Mouse (Mus musculus) stomach, embryonic 16.5 days (tissue): Measurements from ENCODE around the gene Fto. TPM values are rescaled to one million over a fixed set of nuclear protein-coding genes. Genes with fewer than 3 reads are reported as not detected.

Experiments used
- ATAC-seq: fragments of 200-750 bp; cut with Nextera tagmentation; 2 replicates; pipeline ENCODE4 v1.8.0; 2017; ENCODE audit warnings: moderate number of reproducible peaks, moderate TSS enrichment; ENCODE audit not compliant: insufficient read depth, low FRiP score
- H3K27ac ChIP-seq: fragments of 300-500 bp; sonication (generic); 2 replicates; pipeline ENCODE4 v1.5.1; 2014; ENCODE audit warnings: low read length
- H3K27me3 ChIP-seq: fragments of 300-500 bp; sonication (generic); 2 replicates; pipeline ENCODE4 v1.6.1; 2014; ENCODE audit warnings: low read length, control low read depth, mixed read lengths; ENCODE audit not compliant: control insufficient read depth, insufficient read depth
- H3K36me3 ChIP-seq: fragments of 300-500 bp; sonication (generic); 2 replicates; pipeline ENCODE4 v1.6.1; 2014; ENCODE audit warnings: low read length; ENCODE audit not compliant: control insufficient read depth, insufficient read depth
- H3K4me1 ChIP-seq: fragments of 300-500 bp; sonication (generic); 2 replicates; pipeline ENCODE4 v1.6.1; 2014; ENCODE audit warnings: low read length, control low read depth, mixed read lengths; ENCODE audit not compliant: control insufficient read depth, insufficient read depth
- H3K4me2 ChIP-seq: fragments of 300-500 bp; sonication (generic); 2 replicates; pipeline ENCODE4 v1.6.1; 2014; ENCODE audit warnings: low read depth, low read length, mixed read lengths
- H3K4me3 ChIP-seq: fragments of 300-500 bp; sonication (generic); replicated peaks from 2 replicates; pipeline ENCODE4 v1.5.1; 2014; ENCODE audit warnings: mild to moderate bottlenecking, low read length
- H3K9ac ChIP-seq: fragments of 300-500 bp; sonication (generic); 2 replicates; pipeline ENCODE4 v1.6.1; 2014; ENCODE audit warnings: low read length
- H3K9me3 ChIP-seq: fragments of 300-500 bp; sonication (generic); replicated peaks from 2 replicates; pipeline ENCODE4 v1.6.1; 2016; ENCODE audit warnings: low read length, control low read depth; ENCODE audit not compliant: control insufficient read depth
- WGBS: fragments of 180-500 bp; shearing (Covaris S2); extraction: QIAGEN DNeasy Blood & Tissue Kit; methylation state at CpG from one replicate; pipeline ENCODE4 v1.1.7; 2014; 5-methylcytosine and 5-hydroxymethylcytosine counted together
- polyA plus RNA-seq: library from polyadenylated mRNA; unstranded; fragments of >200 nt; fragmentation: Nextera tagmentation; extraction: Ambion mirVana; gene quantifications from 2 replicates; pipeline ENCODE4 v1.2.1, GENCODE M21; 2015

The Fto gene
- polyA plus RNA-seq, 1 experiment from 2014 or later: 73.4 TPM

DNA sequence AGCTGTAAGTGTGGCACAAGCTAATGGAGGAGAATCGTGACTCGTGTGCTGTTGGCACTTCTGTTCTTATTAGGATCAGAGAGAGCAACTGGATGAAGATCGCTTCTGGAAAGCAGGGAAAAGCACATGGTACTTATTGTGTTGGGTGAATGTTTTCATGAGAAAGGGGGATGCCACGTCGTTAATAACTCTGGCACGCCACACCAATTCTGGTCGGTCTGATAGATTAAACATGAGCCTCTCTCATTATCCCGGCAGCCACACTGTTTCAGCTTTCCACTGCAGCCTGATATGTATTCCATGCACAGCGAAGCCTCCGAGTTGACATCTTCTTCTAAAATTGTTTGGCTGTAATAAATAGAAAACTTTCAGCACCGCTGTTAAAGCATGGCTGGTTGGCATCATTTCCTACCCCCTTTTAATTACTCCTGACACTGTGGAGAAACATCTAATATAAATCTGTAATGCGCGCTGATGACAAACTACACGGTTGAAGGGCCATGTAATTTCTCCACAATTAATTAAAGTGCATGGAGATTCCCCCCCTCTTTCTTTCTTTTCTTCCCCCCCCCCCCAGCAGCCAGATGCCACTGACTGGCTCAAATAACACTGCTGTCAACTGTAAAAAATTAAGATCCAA lies 298.5 kb downstream of the Fto start:
- Histone ChIP-seq H3K36me3 (no peaks in the 10 kb centered on the region), H3K4me2 (no peak overlapping the region), H3K4me3 (no peak overlapping the region), H3K27me3 (no peaks in the 10 kb centered on the region), H3K9ac (no peak overlapping the region), H3K27ac (no peak overlapping the region), H3K9me3 (no peaks in the 10 kb centered on the region), H3K4me1 (no peaks in the 10 kb centered on the region)
- no peak for ATAC-seq
- WGBS: 76% methylated on average over 14 of the region's 14 CpGs

DNA sequence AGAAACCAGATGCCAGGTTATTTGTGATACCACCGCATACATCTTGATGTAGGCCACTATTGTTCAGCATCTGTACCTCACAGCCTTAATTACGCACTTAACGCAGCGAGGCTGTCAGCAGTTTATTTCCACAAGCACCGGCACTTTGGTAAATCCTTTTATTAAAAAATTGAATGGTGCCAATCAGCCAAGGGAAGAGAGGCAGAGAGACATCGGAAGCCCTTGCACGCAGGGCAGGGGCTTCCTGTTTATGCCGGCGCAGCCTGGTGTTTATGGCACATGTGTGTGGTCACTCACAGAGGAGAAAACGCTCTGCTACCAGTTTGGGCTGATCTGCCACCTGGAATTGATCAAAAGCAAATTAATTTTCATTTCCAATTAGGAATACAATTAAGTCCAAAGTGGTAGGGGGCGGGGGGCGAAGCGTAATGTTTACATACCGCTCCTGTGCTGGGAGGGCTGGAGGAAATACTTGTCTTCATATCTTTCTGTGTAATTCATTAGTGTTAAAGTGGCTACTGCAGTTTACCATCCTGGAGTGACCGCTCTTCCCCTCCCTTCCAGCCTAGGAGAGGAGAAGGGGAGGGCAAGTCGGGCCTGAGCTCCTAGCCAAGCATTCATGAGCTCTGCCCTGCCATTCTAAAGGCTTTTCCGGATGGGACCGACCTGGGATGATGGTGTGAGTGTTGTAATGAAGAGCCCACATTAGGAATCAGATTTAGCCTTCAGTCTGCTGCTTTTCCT lies 299.2 kb downstream of the Fto start:
- Histone ChIP-seq H3K9me3 (no peaks in the 10 kb centered on the region), H3K27ac (no peak overlapping the region), H3K36me3 (no peaks in the 10 kb centered on the region), H3K4me1 (no peaks in the 10 kb centered on the region), H3K4me3 (no peak overlapping the region), H3K4me2 (no peak overlapping the region), H3K9ac (no peak overlapping the region), H3K27me3 (no peaks in the 10 kb centered on the region)
- no peak for ATAC-seq
- WGBS: 55% methylated on average over 18 of the region's 18 CpGs

GRCm38 (mm10) chr8:91613603-91614002 lies 300.3 kb downstream of the Fto start:
- 52% methylated on average over 9 of the region's 9 CpGs for WGBS
- no peak overlapping the region for H3K27ac ChIP-seq
- ATAC-seq: no peak

DNA sequence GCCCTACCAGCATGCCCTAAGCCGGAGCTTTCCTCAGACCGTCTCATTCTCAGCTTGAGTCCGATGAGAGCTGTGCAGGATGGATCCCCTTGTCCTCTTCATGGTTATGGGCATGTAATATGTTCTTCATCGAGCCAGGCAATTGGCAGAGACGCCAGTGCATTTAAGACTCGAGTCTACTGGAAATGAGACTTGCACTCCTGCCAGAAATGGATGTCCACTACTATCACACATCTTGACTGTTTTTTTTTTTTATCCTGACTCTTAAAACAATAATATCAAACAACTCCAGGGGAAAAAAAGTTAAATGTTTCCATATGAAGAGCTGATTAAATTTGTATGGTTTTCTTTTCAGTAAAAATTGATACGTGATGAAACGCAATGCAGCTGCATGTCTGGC lies 301.9 kb downstream of the Fto start:
- WGBS: 91% methylated on average over 8 of the region's 8 CpGs
- H3K4me1 ChIP-seq: no peaks in the 10 kb centered on the region
- no peak for ATAC-seq

More at GRCm38 (mm10) chr8:91613603-91614002, 300.3 kb downstream of the Fto start:
- Histone ChIP-seq H3K4me1 (no peaks in the 10 kb centered on the region), H3K9ac (no peak overlapping the region), H3K27me3 (no peaks in the 10 kb centered on the region), H3K9me3 (no peaks in the 10 kb centered on the region), H3K4me2 (no peak overlapping the region), H3K4me3 (no peak overlapping the region), H3K36me3 (no peaks in the 10 kb centered on the region)

GRCm38 (mm10) chr8:91615781-91616683 lies 302.7 kb downstream of the Fto start:
- H3K36me3 ChIP-seq: no peaks in the 10 kb centered on the region
- ATAC-seq: no peak
- no peaks in the 10 kb centered on the region for H3K4me1 ChIP-seq
- H3K4me3 ChIP-seq: no peak overlapping the region
- no peak overlapping the region for H3K4me2 ChIP-seq
- 83% methylated on average over 11 of the region's 11 CpGs for WGBS
- H3K27ac ChIP-seq: no peak overlapping the region
- H3K9ac ChIP-seq: no peak overlapping the region
- no peaks in the 10 kb centered on the region for H3K9me3 ChIP-seq
- no peaks in the 10 kb centered on the region for H3K27me3 ChIP-seq

More for the DNA sequence above, 301.9 kb downstream of the Fto start:
- no peak overlapping the region for H3K27ac ChIP-seq
- no peak overlapping the region for H3K4me3 ChIP-seq
- no peak overlapping the region for H3K9ac ChIP-seq
- H3K27me3 ChIP-seq: no peaks in the 10 kb centered on the region
- no peaks in the 10 kb centered on the region for H3K9me3 ChIP-seq
- H3K36me3 ChIP-seq: no peaks in the 10 kb centered on the region
- H3K4me2 ChIP-seq: no peak overlapping the region

DNA sequence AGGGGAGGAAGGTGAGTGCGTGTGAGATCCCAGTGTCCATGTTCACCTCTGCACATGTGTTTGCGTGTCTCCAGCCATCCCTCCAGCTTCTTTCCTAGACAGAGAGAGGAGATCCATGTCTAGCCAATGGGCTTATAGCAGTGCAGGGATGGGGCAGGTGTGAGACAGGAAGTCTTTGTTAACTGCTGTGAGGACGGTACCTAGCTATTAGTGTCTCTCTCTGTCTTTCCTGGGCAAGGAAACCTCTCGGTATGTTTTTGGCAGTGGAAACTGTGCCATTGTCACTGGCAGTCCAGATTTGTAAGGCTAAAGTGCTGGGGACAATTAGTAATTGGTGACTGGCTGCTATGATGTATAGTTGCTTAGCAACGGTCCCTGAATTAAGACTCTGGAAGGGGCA lies 304.4 kb downstream of the Fto start:
- Histone ChIP-seq H3K27me3 (no peaks in the 10 kb centered on the region), H3K36me3 (no peaks in the 10 kb centered on the region), H3K9me3 (no peaks in the 10 kb centered on the region), H3K27ac (no peak overlapping the region), H3K4me1 (no peaks in the 10 kb centered on the region), H3K9ac (no peak overlapping the region), H3K4me3 (no peak overlapping the region), H3K4me2 (no peak overlapping the region)
- WGBS: 75% methylated on average over 5 of the region's 5 CpGs
- ATAC-seq: no peak

- no peaks in the 10 kb centered on the region for H3K36me3 ChIP-seq
- no peak overlapping the region for H3K4me3 ChIP-seq
- no peak overlapping the region for H3K9ac ChIP-seq
- ATAC-seq: no peak
- no peak overlapping the region for H3K4me2 ChIP-seq
- WGBS: 43% methylated on average over 12 of the region's 12 CpGs
- no peak overlapping the region for H3K27ac ChIP-seq
- no peaks in the 10 kb centered on the region for H3K27me3 ChIP-seq
- H3K4me1 ChIP-seq: no peaks in the 10 kb centered on the region
- no peaks in the 10 kb centered on the region for H3K9me3 ChIP-seq
Observed at GRCm38 (mm10) chr8:91622757-91623156, 309.4 kb downstream of the Fto start.

- no peak overlapping the region for H3K4me3 ChIP-seq
- WGBS: 53% methylated on average over 18 of the region's 18 CpGs
- H3K36me3 ChIP-seq: no peaks in the 10 kb centered on the region
- peaks cover 7% of the 10 kb centered on the region; the same call in 1 of the 2 replicates for H3K4me1 ChIP-seq
- H3K4me2 ChIP-seq: no peak overlapping the region
- H3K9me3 ChIP-seq: no peaks in the 10 kb centered on the region
- H3K9ac ChIP-seq: no peak overlapping the region
- H3K27me3 ChIP-seq: no peaks in the 10 kb centered on the region
- ATAC-seq: no peak
- H3K27ac ChIP-seq: no peak overlapping the region
Observed at GRCm38 (mm10) chr8:91625686-91626558, 312.6 kb downstream of the Fto start.
